Mouse (Mus musculus): ENCODE results near the gene Pgp. TPM values are rescaled to one million over a fixed set of nuclear protein-coding genes. Genes with fewer than 3 reads are reported as not detected.
A peak's percentile ranks its signal among the peaks of the same experiment; 100 is the strongest.
"Not testable (repeated sequence)": the region's sequence is repeated elsewhere in the genome, so short reads cannot be mapped to it uniquely, and the experiment has no call there.

Pgp gene
- 83.9 and 85.4 TPM in 2 replicates for polyA plus RNA-seq (2015; fragmentation: Nextera tagmentation; extraction: Ambion mirVana)

DNA sequence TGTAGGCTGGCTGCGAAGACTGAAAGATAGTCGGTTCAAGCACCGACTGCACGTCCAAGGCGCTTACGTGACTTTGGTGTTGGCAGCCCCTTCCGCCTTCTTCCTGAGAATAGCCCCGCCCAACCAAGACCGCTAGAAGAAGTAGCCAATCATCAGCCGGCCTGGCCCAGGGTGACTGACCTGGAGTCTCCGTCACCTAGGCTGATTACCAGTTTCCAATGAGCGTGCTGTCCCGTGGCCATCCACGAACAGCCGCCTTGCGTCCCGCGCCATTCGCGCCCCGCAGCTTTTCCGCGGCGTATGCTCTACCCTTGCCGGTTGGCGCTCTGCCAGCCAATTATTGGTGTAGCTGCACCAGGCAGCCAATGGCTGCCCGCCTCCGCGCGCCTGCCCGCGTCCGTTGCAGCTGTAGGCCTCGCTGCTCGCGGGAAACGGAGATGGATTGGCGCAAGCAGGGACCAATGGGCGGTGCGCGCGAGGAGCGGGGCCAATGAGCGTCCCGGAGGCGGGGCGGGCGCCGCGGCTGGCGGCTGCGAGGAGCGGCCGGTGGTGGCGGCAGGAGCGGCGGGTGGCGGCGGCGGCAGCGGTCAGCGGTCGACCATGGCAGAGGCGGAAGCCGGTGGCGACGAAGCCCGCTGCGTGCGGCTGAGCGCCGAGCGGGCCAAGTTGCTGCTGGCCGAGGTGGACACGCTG lies at the start of gene Pgp, which contains the start of gene E4f1:
Gene Pgp, plus strand, starts transcription at position 483 of the 693 bp plus-strand sequence.
Gene E4f1, minus strand, starts transcription at position 404 of the 693 bp plus-strand sequence.
- Histone ChIP-seq H3K4me3 (ENCODE audit: low read length) (peak within 1 kb of the TSS; percentile 67), H3K36me3 (ENCODE audit: control insufficient read depth, insufficient read depth, low read length) (peaks cover 7% of the 10 kb centered on the region; the same call in 1 of the 2 replicates), H3K9ac (ENCODE audit: low read depth, low read length) (peak within 1 kb of the TSS; percentile 78), H3K9me3 (ENCODE audit: control insufficient read depth, low read length) (no peaks in the 10 kb centered on the region), H3K27ac (ENCODE audit: low read depth, low read length) (peak within 1 kb of the TSS; percentile 88), H3K4me2 (ENCODE audit: low read length) (peak within 1 kb of the TSS; percentile 99), H3K4me1 (ENCODE audit: control insufficient read depth, insufficient read depth, low read depth, low read length) (peaks cover 29% of the 10 kb centered on the region), H3K27me3 (replicated peaks; ENCODE audit: control insufficient read depth, insufficient read depth, low read length) (no peaks in the 10 kb centered on the region)
- peak; percentile 97 for ATAC-seq
- WGBS, result under 1% methylated on average over 66 of the region's 75 CpGs

GRCm38 (mm10) chr17:24423114-24423513 lies 47.1 kb upstream of the Pgp start:
- Histone ChIP-seq H3K27ac (ENCODE audit: low read depth, low read length) (no peak overlapping the region), H3K4me2 (ENCODE audit: low read length) (no peak overlapping the region), H3K4me3 (ENCODE audit: low read length) (no peak overlapping the region), H3K27me3 (replicated peaks; ENCODE audit: control insufficient read depth, insufficient read depth, low read length) (no peaks in the 10 kb centered on the region), H3K36me3 (ENCODE audit: control insufficient read depth, insufficient read depth, low read length) (peaks cover 42% of the 10 kb centered on the region), H3K9ac (ENCODE audit: low read depth, low read length) (no peak overlapping the region), H3K4me1 (ENCODE audit: control insufficient read depth, insufficient read depth, low read depth, low read length) (peaks cover 6% of the 10 kb centered on the region), H3K9me3 (ENCODE audit: control insufficient read depth, low read length) (no peaks in the 10 kb centered on the region)
- ATAC-seq, result no peak
- 93% methylated on average over 4 of the region's 4 CpGs for WGBS

DNA sequence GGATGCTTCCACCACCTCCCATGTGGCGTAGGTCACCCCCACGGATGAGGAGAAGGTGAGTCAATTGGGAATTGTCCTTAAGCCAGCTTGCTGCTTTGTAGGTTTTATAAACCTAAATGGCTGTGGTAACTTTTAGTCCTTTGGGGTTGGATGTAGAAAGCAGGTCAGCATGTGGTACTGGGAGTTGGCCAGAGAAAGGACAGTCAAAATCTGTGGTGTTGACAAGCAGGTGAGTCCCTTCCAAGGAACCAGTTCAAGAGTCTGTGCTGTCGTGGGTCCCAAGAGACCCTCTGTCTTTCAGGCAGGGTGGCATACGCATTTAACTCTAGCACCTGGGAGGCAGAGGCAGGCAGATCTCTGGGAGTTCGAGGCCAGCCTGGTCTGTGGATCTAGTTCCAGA lies 45.7 kb upstream of the Pgp start:
- H3K27me3 ChIP-seq (replicated peaks; ENCODE audit: control insufficient read depth, insufficient read depth, low read length), result no peaks in the 10 kb centered on the region
- peaks cover 6% of the 10 kb centered on the region for H3K4me1 ChIP-seq (ENCODE audit: control insufficient read depth, insufficient read depth, low read depth, low read length)
- H3K36me3 ChIP-seq (ENCODE audit: control insufficient read depth, insufficient read depth, low read length), result peaks cover 38% of the 10 kb centered on the region
- 94% methylated on average over 5 of the region's 5 CpGs for whole genome bisulfite sequencing
- H3K4me2 ChIP-seq (ENCODE audit: low read length), result no peak overlapping the region
- no peak overlapping the region for H3K9ac ChIP-seq (ENCODE audit: low read depth, low read length)
- H3K27ac ChIP-seq (ENCODE audit: low read depth, low read length), result no peak overlapping the region
- ATAC-seq, result no peak
- no peak overlapping the region for H3K4me3 ChIP-seq (ENCODE audit: low read length)
- H3K9me3 ChIP-seq (ENCODE audit: control insufficient read depth, low read length), result no peaks in the 10 kb centered on the region

DNA sequence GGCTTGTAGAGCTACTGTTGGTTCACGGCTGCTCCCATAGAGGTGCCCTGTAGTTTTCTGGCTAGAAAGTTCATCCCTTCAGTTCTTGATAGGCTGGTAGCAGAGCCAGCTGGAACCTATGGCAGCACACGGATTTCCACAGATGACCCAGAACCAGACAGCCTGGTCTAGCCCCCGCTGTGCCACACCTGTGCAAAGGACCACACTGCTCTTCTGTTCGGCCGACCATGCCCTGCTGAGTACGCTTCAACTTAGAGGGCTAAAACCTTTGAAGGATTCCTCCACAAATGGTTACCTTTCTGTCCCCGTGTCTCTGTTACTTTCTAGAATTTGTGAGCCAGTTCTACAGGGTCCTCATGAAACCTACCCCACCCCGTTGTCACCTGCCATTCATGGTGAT lies 44.9 kb upstream of the Pgp start:
- peaks cover 30% of the 10 kb centered on the region for H3K36me3 ChIP-seq (ENCODE audit: control insufficient read depth, insufficient read depth, low read length)
- H3K9ac ChIP-seq (ENCODE audit: low read depth, low read length); H3K4me1 ChIP-seq (ENCODE audit: control insufficient read depth, insufficient read depth, low read depth, low read length); ATAC-seq; H3K27ac ChIP-seq (ENCODE audit: low read depth, low read length); H3K9me3 ChIP-seq (ENCODE audit: control insufficient read depth, low read length); H3K27me3 ChIP-seq (replicated peaks; ENCODE audit: control insufficient read depth, insufficient read depth, low read length); H3K4me2 ChIP-seq (ENCODE audit: low read length); H3K4me3 ChIP-seq (ENCODE audit: low read length): not testable (repeated sequence)
- 99% methylated on average over 5 of the region's 8 CpGs for WGBS

DNA sequence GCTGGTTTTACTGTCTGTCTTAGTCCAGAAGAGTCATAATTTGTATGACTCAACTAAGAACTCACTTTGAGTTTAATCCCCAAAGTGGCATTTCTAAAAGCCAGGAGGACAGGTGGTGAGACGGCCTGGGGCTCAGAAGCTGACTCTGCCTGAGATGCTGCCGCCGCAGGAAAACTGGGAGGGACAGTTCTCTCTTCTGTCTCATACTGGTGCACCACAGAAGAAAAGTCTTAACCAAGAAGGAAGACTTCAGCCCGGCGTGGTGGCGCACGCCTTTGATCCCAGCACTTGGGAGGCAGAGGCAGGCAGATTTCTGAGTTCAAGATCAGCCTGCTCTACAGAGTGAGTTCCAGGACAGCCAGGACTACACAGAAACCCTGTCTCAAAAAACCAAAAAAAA lies 44.3 kb upstream of the Pgp start:
- Histone ChIP-seq H3K4me2 (ENCODE audit: low read length) (peak overlapping the region; percentile 63), H3K27me3 (replicated peaks; ENCODE audit: control insufficient read depth, insufficient read depth, low read length) (no peaks in the 10 kb centered on the region), H3K4me3 (ENCODE audit: low read length) (no peak overlapping the region), H3K9me3 (ENCODE audit: control insufficient read depth, low read length) (no peaks in the 10 kb centered on the region), H3K36me3 (ENCODE audit: control insufficient read depth, insufficient read depth, low read length) (peaks cover 24% of the 10 kb centered on the region), H3K4me1 (ENCODE audit: control insufficient read depth, insufficient read depth, low read depth, low read length) (peaks cover 6% of the 10 kb centered on the region), H3K27ac (ENCODE audit: low read depth, low read length) (peak overlapping the region; percentile 95; the same call in 1 of the 2 replicates), H3K9ac (ENCODE audit: low read depth, low read length) (no peak overlapping the region)
- ATAC-seq, result no peak
- WGBS, result 84% methylated on average over 7 of the region's 7 CpGs

- H3K27ac ChIP-seq (ENCODE audit: low read depth, low read length), result peak within 1 kb of the TSS; percentile 95
- ATAC-seq, result peak; percentile 99
- H3K9me3 ChIP-seq (ENCODE audit: control insufficient read depth, low read length), result no peaks in the 10 kb centered on the region
- H3K4me1 ChIP-seq (ENCODE audit: control insufficient read depth, insufficient read depth, low read depth, low read length), result peaks cover 6% of the 10 kb centered on the region
- peaks cover 20% of the 10 kb centered on the region for H3K36me3 ChIP-seq (ENCODE audit: control insufficient read depth, insufficient read depth, low read length)
- H3K4me2 ChIP-seq (ENCODE audit: low read length), result peak within 1 kb of the TSS; percentile 63
- WGBS, result under 1% methylated on average over 45 of the region's 48 CpGs
- H3K27me3 ChIP-seq (replicated peaks; ENCODE audit: control insufficient read depth, insufficient read depth, low read length), result no peaks in the 10 kb centered on the region
- peak within 1 kb of the TSS; percentile 72 for H3K4me3 ChIP-seq (ENCODE audit: low read length)
- peak within 1 kb of the TSS; percentile 88 for H3K9ac ChIP-seq (ENCODE audit: low read depth, low read length)
Observed at GRCm38 (mm10) chr17:24426471-24427169, 43.6 kb upstream of the Pgp start, which contains the start of gene Eci1. Gene Eci1 (plus strand): TSS chr17:24426641.

GRCm38 (mm10) chr17:24427170-24427557 lies 43.0 kb upstream of the Pgp start:
- WGBS, result 5% methylated on average over 8 of the region's 8 CpGs
- H3K9ac ChIP-seq (ENCODE audit: low read depth, low read length), result peak overlapping the region; percentile 88; the same call in 1 of the 2 replicates
- H3K27ac ChIP-seq (ENCODE audit: low read depth, low read length), result peak overlapping the region; percentile 95
- ATAC-seq, result no peak
- peak overlapping the region; percentile 72 for H3K4me3 ChIP-seq (ENCODE audit: low read length)
- H3K27me3 ChIP-seq (replicated peaks; ENCODE audit: control insufficient read depth, insufficient read depth, low read length), result no peaks in the 10 kb centered on the region
- H3K4me1 ChIP-seq (ENCODE audit: control insufficient read depth, insufficient read depth, low read depth, low read length), result peaks cover 6% of the 10 kb centered on the region
- no peaks in the 10 kb centered on the region for H3K9me3 ChIP-seq (ENCODE audit: control insufficient read depth, low read length)
- H3K4me2 ChIP-seq (ENCODE audit: low read length), result peak overlapping the region; percentile 63
- H3K36me3 ChIP-seq (ENCODE audit: control insufficient read depth, insufficient read depth, low read length), result peaks cover 20% of the 10 kb centered on the region

DNA sequence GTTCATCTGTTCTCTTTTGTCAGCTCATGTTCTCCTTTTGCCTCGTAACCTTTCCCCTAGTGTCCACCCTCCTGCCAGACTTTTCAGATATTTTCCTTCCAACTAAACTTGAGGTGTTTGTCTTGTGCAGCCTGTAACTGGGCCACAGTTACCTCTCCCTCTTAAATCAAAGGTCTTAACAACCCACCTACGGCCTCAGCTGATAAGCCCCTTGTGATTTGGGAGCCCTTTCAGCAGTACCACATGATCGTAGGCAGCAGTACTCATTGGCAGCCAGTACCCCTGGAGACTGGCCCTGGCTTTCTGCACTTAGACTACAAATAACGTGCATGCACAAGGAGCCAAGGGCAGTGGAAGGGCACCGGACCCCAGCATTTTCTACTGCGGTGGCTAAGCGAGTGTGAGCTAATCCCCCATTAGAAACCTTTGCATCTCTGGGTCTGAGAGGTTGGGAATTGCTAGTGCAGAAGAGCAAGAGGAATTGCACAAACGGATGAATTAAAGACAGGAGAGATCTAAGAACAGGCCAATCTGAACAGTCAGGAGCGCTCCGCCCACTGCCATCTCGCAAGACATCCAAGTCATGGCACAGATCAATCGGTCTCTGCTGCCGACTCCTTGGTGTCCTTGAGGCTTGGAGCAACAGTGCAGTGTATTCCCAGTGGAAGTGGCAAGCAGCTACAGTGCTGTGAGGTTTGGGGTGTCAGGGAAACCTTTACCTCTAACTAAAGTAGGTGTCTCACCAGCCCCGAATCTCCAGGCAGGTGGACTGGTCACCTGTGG lies 40.8 kb upstream of the Pgp start:
- Histone ChIP-seq H3K27ac (ENCODE audit: low read depth, low read length) (0 out of 2 replicates have a peak overlapping the region, but pooled peaks have one; percentile 34), H3K4me1 (ENCODE audit: control insufficient read depth, insufficient read depth, low read depth, low read length) (peaks cover 6% of the 10 kb centered on the region), H3K36me3 (ENCODE audit: control insufficient read depth, insufficient read depth, low read length) (peaks cover 5% of the 10 kb centered on the region; the same call in 1 of the 2 replicates), H3K9me3 (ENCODE audit: control insufficient read depth, low read length) (no peaks in the 10 kb centered on the region), H3K4me2 (ENCODE audit: low read length) (no peak overlapping the region), H3K4me3 (ENCODE audit: low read length) (no peak overlapping the region), H3K27me3 (replicated peaks; ENCODE audit: control insufficient read depth, insufficient read depth, low read length) (no peaks in the 10 kb centered on the region), H3K9ac (ENCODE audit: low read depth, low read length) (no peak overlapping the region)
- ATAC-seq, result no peak
- WGBS, result 84% methylated on average over 14 of the region's 14 CpGs

Measured in hindbrain, embryonic 16.5 days (tissue).